Mouse (Mus musculus) bone marrow macrophage, adult 2 months (primary cell): Measurements from ENCODE around the gene Neurl2.

Experiments
- CTCF ChIP-seq: IDR thresholded peaks from 2 replicates; pipeline ENCODE4 v1.5.1; 2012; ENCODE audit warnings: low read depth, mild to moderate bottlenecking, low read length, moderate library complexity
- POLR2A ChIP-seq: IDR thresholded peaks from 2 replicates; pipeline ENCODE4 v1.6.1; 2012; ENCODE audit warnings: mild to moderate bottlenecking, low read depth, low read length, borderline replicate concordance

- TF ChIP-seq CTCF, result no peak
- TF ChIP-seq POLR2A, result no peak
Observed at GRCm38 (mm10) chr2:164879568-164880277, 46.5 kb upstream of the Neurl2 start.
